Mouse (Mus musculus) stomach, embryonic 15.5 days (tissue): Measurements from ENCODE around the gene Zdhhc5. TPM values are rescaled to one million over a fixed set of nuclear protein-coding genes. Genes with fewer than 3 reads are reported as not detected.

Experiments used
- ATAC-seq: fragments of 200-750 bp; cut with Nextera tagmentation; 2 replicates; pipeline ENCODE4 v1.8.0; 2017; ENCODE audit warnings: low read depth, moderate number of reproducible peaks, moderate TSS enrichment; ENCODE audit not compliant: insufficient read depth, low FRiP score
- H3K27ac ChIP-seq: fragments of 300-500 bp; sonication (generic); 2 replicates; pipeline ENCODE4 v1.5.1; 2015; ENCODE audit warnings: mild to moderate bottlenecking, inconsistent platforms
- H3K27me3 ChIP-seq: fragments of 300-500 bp; sonication (generic); replicated peaks from 2 replicates; pipeline ENCODE4 v1.6.1; 2015; ENCODE audit warnings: inconsistent platforms
- H3K36me3 ChIP-seq: fragments of 300-500 bp; sonication (generic); 2 replicates; pipeline ENCODE4 v1.6.1; 2015; ENCODE audit warnings: inconsistent platforms
- H3K4me1 ChIP-seq: fragments of 300-500 bp; sonication (generic); 2 replicates; pipeline ENCODE4 v1.6.1; 2015; ENCODE audit warnings: inconsistent platforms
- H3K4me2 ChIP-seq: fragments of 300-500 bp; sonication (generic); 2 replicates; pipeline ENCODE4 v1.6.1; 2015; ENCODE audit warnings: mild to moderate bottlenecking, inconsistent platforms
- H3K4me3 ChIP-seq: fragments of 300-500 bp; sonication (generic); replicated peaks from 2 replicates; pipeline ENCODE4 v1.5.1; 2015; ENCODE audit warnings: inconsistent platforms
- H3K9ac ChIP-seq: fragments of 300-500 bp; sonication (generic); 2 replicates; pipeline ENCODE4 v1.6.1; 2015; ENCODE audit warnings: inconsistent platforms
- H3K9me3 ChIP-seq: fragments of 300-500 bp; sonication (generic); 2 replicates; pipeline ENCODE4 v1.6.1; 2016; ENCODE audit warnings: inconsistent platforms
- WGBS: fragments of 180-500 bp; shearing (Covaris S2); methylation state at CpG from one replicate; pipeline ENCODE4 v1.1.7; 2015; 5-methylcytosine and 5-hydroxymethylcytosine counted together
- polyA plus RNA-seq: library from polyadenylated mRNA; unstranded; fragments of >200 nt; fragmentation: Nextera tagmentation; extraction: Ambion mirVana; gene quantifications from 2 replicates; pipeline ENCODE4 v1.2.1, GENCODE M21; 2015

Zdhhc5 gene
- polyA plus RNA-seq, 1 experiment from 2014 or later = 28.5 TPM

- Histone ChIP-seq H3K9me3 (no peaks in the 10 kb centered on the region), H3K4me2 (peak overlapping the region; percentile 80), H3K4me1 (peaks cover 46% of the 10 kb centered on the region), H3K27ac (peak overlapping the region; percentile 99), H3K36me3 (peaks cover 10% of the 10 kb centered on the region; the same call in 1 of the 2 replicates), H3K9ac (peak overlapping the region; percentile 98), H3K27me3 (no peaks in the 10 kb centered on the region), H3K4me3 (peak overlapping the region; percentile 95)
- peak; percentile 40 for ATAC-seq
- under 1% methylated on average over 24 of the region's 26 CpGs for WGBS
These were observed 27.7 kb upstream of the Zdhhc5 start for GRCm38 (mm10) chr2:84742451-84743283.

GRCm38 (mm10) chr2:84741841-84742450 lies 27.0 kb upstream of the Zdhhc5 start:
- H3K27me3 ChIP-seq = no peaks in the 10 kb centered on the region
- H3K36me3 ChIP-seq = peaks cover 10% of the 10 kb centered on the region; the same call in 1 of the 2 replicates
- peak overlapping the region; percentile 80 for H3K4me2 ChIP-seq
- H3K27ac ChIP-seq = peak overlapping the region; percentile 99
- 4% methylated on average over 5 of the region's 5 CpGs for WGBS
- peaks cover 53% of the 10 kb centered on the region for H3K4me1 ChIP-seq
- peak; percentile 2; the same call in 1 of the 2 replicates for ATAC-seq
- H3K9ac ChIP-seq = peak overlapping the region; percentile 5; the same call in 1 of the 2 replicates
- H3K4me3 ChIP-seq = peak overlapping the region; percentile 95
- H3K9me3 ChIP-seq = no peaks in the 10 kb centered on the region

GRCm38 (mm10) chr2:84740608-84741333 lies 25.8 kb upstream of the Zdhhc5 start:
- WGBS = 58% methylated on average over 15 of the region's 15 CpGs
- Histone ChIP-seq H3K36me3 (peaks cover 10% of the 10 kb centered on the region; the same call in 1 of the 2 replicates), H3K27ac (no peak overlapping the region; the same call in 1 of the 2 replicates), H3K9me3 (no peaks in the 10 kb centered on the region), H3K9ac (no peak overlapping the region), H3K4me3 (peak overlapping the region; percentile 95), H3K27me3 (0 out of 2 replicates have a peak, but pooled peaks cover 3% of the 10 kb centered on the region), H3K4me1 (peaks cover 65% of the 10 kb centered on the region), H3K4me2 (peak overlapping the region; percentile 80)
- no peak for ATAC-seq

GRCm38 (mm10) chr2:84738271-84738911 lies 23.4 kb upstream of the Zdhhc5 start:
- Histone ChIP-seq H3K9me3 (no peaks in the 10 kb centered on the region), H3K9ac (no peak overlapping the region), H3K4me2 (peak overlapping the region; percentile 69), H3K4me1 (peaks cover 83% of the 10 kb centered on the region), H3K27me3 (0 out of 2 replicates have a peak, but pooled peaks cover 3% of the 10 kb centered on the region), H3K4me3 (peak overlapping the region; percentile 15), H3K27ac (peak overlapping the region; percentile 68; the same call in 1 of the 2 replicates), H3K36me3 (peaks cover 10% of the 10 kb centered on the region; the same call in 1 of the 2 replicates)
- 2% methylated on average over 12 of the region's 12 CpGs for WGBS
- ATAC-seq = no peak

GRCm38 (mm10) chr2:84737451-84737925 lies 22.5 kb upstream of the Zdhhc5 start:
- Histone ChIP-seq H3K36me3 (peaks cover 10% of the 10 kb centered on the region; the same call in 1 of the 2 replicates), H3K9me3 (no peaks in the 10 kb centered on the region), H3K4me3 (0 out of 2 replicates have a peak overlapping the region, but pooled peaks have one; percentile 12), H3K4me1 (peaks cover 83% of the 10 kb centered on the region), H3K9ac (no peak overlapping the region), H3K27me3 (0 out of 2 replicates have a peak, but pooled peaks cover 3% of the 10 kb centered on the region), H3K27ac (peak overlapping the region; percentile 68), H3K4me2 (peak overlapping the region; percentile 69)
- WGBS = 1% methylated on average over 8 of the region's 8 CpGs
- peak; percentile 15; the same call in 1 of the 2 replicates for ATAC-seq

GRCm38 (mm10) chr2:84736312-84737161 lies 21.6 kb upstream of the Zdhhc5 start:
- H3K27me3 ChIP-seq = 0 out of 2 replicates have a peak, but pooled peaks cover 3% of the 10 kb centered on the region
- peaks cover 10% of the 10 kb centered on the region; the same call in 1 of the 2 replicates for H3K36me3 ChIP-seq
- 5% methylated on average over 27 of the region's 27 CpGs for WGBS
- H3K27ac ChIP-seq = no peak overlapping the region
- H3K9me3 ChIP-seq = no peaks in the 10 kb centered on the region
- H3K9ac ChIP-seq = no peak overlapping the region
- peak overlapping the region; percentile 12 for H3K4me3 ChIP-seq
- no peak for ATAC-seq
- peak overlapping the region; percentile 69 for H3K4me2 ChIP-seq
- H3K4me1 ChIP-seq = peaks cover 75% of the 10 kb centered on the region

- Histone ChIP-seq H3K4me2 (peak overlapping the region; percentile 69), H3K36me3 (0 out of 2 replicates have a peak, but pooled peaks cover 5% of the 10 kb centered on the region), H3K27ac (no peak overlapping the region; the same call in 1 of the 2 replicates), H3K27me3 (0 out of 2 replicates have a peak, but pooled peaks cover 3% of the 10 kb centered on the region), H3K4me3 (peak overlapping the region; percentile 45), H3K4me1 (peaks cover 65% of the 10 kb centered on the region), H3K9ac (peak overlapping the region; percentile 13; the same call in 1 of the 2 replicates), H3K9me3 (no peaks in the 10 kb centered on the region)
- ATAC-seq = peak; percentile 85
- WGBS = 11% methylated on average over 7 of the region's 7 CpGs
These were observed 20.5 kb upstream of the Zdhhc5 start for GRCm38 (mm10) chr2:84735346-84735920.

- no peaks in the 10 kb centered on the region for H3K9me3 ChIP-seq
- H3K4me1 ChIP-seq = peaks cover 60% of the 10 kb centered on the region
- 3% methylated on average over 2 of the region's 2 CpGs for WGBS
- peak overlapping the region; percentile 13; the same call in 1 of the 2 replicates for H3K9ac ChIP-seq
- peak overlapping the region; percentile 45 for H3K4me3 ChIP-seq
- H3K4me2 ChIP-seq = peak overlapping the region; percentile 69
- H3K27ac ChIP-seq = no peak overlapping the region
- 0 out of 2 replicates have a peak, but pooled peaks cover 2% of the 10 kb centered on the region for H3K36me3 ChIP-seq
- ATAC-seq = no peak
- H3K27me3 ChIP-seq = 0 out of 2 replicates have a peak, but pooled peaks cover 3% of the 10 kb centered on the region
These were observed 19.9 kb upstream of the Zdhhc5 start for GRCm38 (mm10) chr2:84734919-84735318.

GRCm38 (mm10) chr2:84734351-84734864 lies 19.4 kb upstream of the Zdhhc5 start:
- no peaks in the 10 kb centered on the region for H3K36me3 ChIP-seq
- ATAC-seq = no peak
- no peaks in the 10 kb centered on the region for H3K9me3 ChIP-seq
- H3K4me1 ChIP-seq = peaks cover 56% of the 10 kb centered on the region
- H3K4me3 ChIP-seq = peak overlapping the region; percentile 45
- no peak overlapping the region; the same call in 1 of the 2 replicates for H3K27ac ChIP-seq
- peak overlapping the region; percentile 13; the same call in 1 of the 2 replicates for H3K9ac ChIP-seq
- WGBS = under 1% methylated on average over 11 of the region's 11 CpGs
- H3K4me2 ChIP-seq = peak overlapping the region; percentile 69
- 0 out of 2 replicates have a peak, but pooled peaks cover 3% of the 10 kb centered on the region for H3K27me3 ChIP-seq
